Mouse (Mus musculus) erythroblast, embryonic 14.5 days (primary cell): ENCODE results near the gene Snx11.

Experiments used
- GATA1 ChIP-seq: IDR thresholded peaks from 2 replicates; pipeline ENCODE4 v1.6.1; 2012; ENCODE audit warnings: low read length, inconsistent platforms, mixed read lengths
- TAL1 ChIP-seq: IDR thresholded peaks from 3 replicates; pipeline ENCODE4 v1.6.1; 2012; ENCODE audit warnings: low read length, inconsistent platforms, mixed read lengths

- no peak for TF ChIP-seq GATA1
- no peak for TF ChIP-seq TAL1
Observed at GRCm38 (mm10) chr11:96755298-96755697, 22.1 kb downstream of the Snx11 start.
